In genomic region chr14:103234770-103235169, GRCm38 (mm10) we compare ENCODE assay signal across 28 mouse cellular contexts.
"Had no signal": no experiment of that assay in that cellular context is flagged by ENCODE, and none has a peak within 500 bp of the region (broad histone marks: within the 10 kb centered on the region; RNA-seq: fewer than 3 reads in every experiment).

No protein-coding gene starts in this region.

- DNase-seq: cerebellum, adult 8-10 months; cerebellum, adult 9-10 months; cerebellum, adult 9-11 months; cerebellum, postnatal 10 days; cerebellum, postnatal 14 days; cerebellum, postnatal 25 days; cerebellum, postnatal 36 days; embryo, embryonic 11 days; forebrain, postnatal 0 days; gastrocnemius, adult 2 months; gastrocnemius, postnatal 10 days; gastrocnemius, postnatal 14 days; gastrocnemius, postnatal 25 days; gastrocnemius, postnatal 36 days; heart, adult 11 months; heart, adult 18-20 months; heart, adult 2 months had no signal

- H3K4me3 ChIP-seq: embryonic facial prominence, embryonic 10.5 days; embryonic facial prominence, embryonic 12.5 days; embryonic facial prominence, embryonic 13.5 days; embryonic facial prominence, embryonic 15.5 days; erythroblast, embryonic 14.5 days; forebrain, embryonic 10.5 days; forebrain, embryonic 12.5 days; forebrain, embryonic 13.5 days; forebrain, embryonic 15.5 days; gastrocnemius, adult 2 months; heart, adult 2 months had no signal

- ATAC-seq: forebrain, embryonic 13.5 days; forebrain, embryonic 14.5 days; forebrain, embryonic 15.5 days; forebrain, embryonic 16.5 days; forebrain, postnatal 0 days had no signal

- H3K9me3 ChIP-seq: embryonic facial prominence, embryonic 10.5 days; embryonic facial prominence, embryonic 12.5 days; embryonic facial prominence, embryonic 13.5 days; embryonic facial prominence, embryonic 15.5 days; forebrain, embryonic 10.5 days; forebrain, embryonic 12.5 days; forebrain, embryonic 13.5 days; forebrain, embryonic 15.5 days had no signal

- H3K27me3 ChIP-seq: embryonic facial prominence, embryonic 12.5 days; embryonic facial prominence, embryonic 13.5 days; embryonic facial prominence, embryonic 15.5 days; forebrain, embryonic 12.5 days; forebrain, embryonic 13.5 days; forebrain, embryonic 15.5 days had no signal

- H3K4me1 ChIP-seq: embryonic facial prominence, embryonic 10.5 days; embryonic facial prominence, embryonic 12.5 days; embryonic facial prominence, embryonic 13.5 days; embryonic facial prominence, embryonic 15.5 days; forebrain, embryonic 15.5 days had no signal

- H3K4me2 ChIP-seq: embryonic facial prominence, embryonic 12.5 days; embryonic facial prominence, embryonic 13.5 days; embryonic facial prominence, embryonic 15.5 days; forebrain, embryonic 12.5 days; forebrain, embryonic 13.5 days; forebrain, embryonic 15.5 days had no signal

- H3K9ac ChIP-seq: embryonic facial prominence, embryonic 12.5 days; embryonic facial prominence, embryonic 13.5 days; embryonic facial prominence, embryonic 15.5 days; forebrain, embryonic 12.5 days; forebrain, embryonic 13.5 days; forebrain, embryonic 15.5 days; forebrain, postnatal 0 days had no signal

- H3K27ac ChIP-seq: embryonic facial prominence, embryonic 10.5 days; embryonic facial prominence, embryonic 12.5 days; embryonic facial prominence, embryonic 13.5 days; embryonic facial prominence, embryonic 15.5 days; forebrain, embryonic 10.5 days; forebrain, embryonic 12.5 days; forebrain, embryonic 13.5 days; forebrain, embryonic 15.5 days; gastrocnemius, adult 2 months; heart, adult 2 months had no signal
